Mouse (Mus musculus) brain, embryonic 14.5 days (tissue): Measurements from ENCODE around the gene Rnf26.

Experiments used
- CTCF ChIP-seq: fragments of 200-500 bp; IDR thresholded peaks from 2 replicates; pipeline ENCODE4 v1.5.1; 2012; ENCODE audit warnings: inconsistent platforms, mild to moderate bottlenecking, moderate library complexity, borderline replicate concordance; ENCODE audit not compliant: insufficient read depth, insufficient read length; ENCODE audit errors: extremely low read depth
- POLR2A ChIP-seq: fragments of 200-500 bp; IDR thresholded peaks from 2 replicates; pipeline ENCODE4 v1.6.1; 2012; ENCODE audit warnings: mild to moderate bottlenecking, inconsistent platforms, borderline replicate concordance; ENCODE audit not compliant: poor library complexity, insufficient read depth, insufficient read length, severe bottlenecking; ENCODE audit errors: extremely low read depth

DNA sequence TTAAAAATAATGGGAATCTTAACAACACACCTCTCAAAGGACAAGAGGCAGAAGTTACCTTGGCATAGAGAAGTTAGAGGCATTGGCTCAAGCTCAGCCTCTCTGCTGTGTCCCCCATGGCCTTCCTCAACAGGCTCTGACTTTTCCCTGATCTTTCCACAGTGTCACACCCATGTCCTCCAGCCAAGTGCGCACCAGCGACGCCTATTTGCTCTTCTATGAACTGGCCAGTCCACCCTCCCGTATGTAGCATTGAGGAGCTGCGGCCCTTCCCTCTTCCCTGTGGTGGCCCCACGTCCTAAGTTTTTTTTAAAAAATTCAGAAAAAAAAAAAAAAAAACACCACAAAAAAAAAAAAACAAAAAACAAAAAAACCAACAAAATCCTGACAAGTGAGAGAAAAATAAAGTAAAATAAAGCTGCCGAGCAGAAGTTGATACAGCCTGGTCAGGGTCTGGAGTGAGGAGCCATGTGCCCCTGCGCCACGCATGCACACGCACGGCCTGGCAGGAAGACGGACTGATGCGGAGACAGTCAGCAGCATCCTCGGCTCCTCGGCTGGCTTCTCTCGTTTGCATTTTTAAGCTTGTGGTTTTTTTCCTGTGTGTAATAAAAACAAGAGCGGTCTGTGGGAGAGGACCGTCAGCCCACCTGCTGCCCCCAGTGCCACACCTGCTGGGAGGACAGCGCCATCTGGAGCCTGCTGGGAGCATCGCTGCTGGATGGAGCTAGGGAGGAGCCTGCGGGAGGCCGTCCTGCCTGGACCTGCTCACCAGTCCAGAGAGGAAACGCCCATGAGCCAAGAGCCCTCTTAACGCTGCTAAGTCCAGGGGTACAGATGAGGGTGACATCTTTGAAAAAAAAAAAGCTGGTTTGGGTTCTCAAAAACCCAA lies 19.5 kb downstream of the Rnf26 start:
- TF ChIP-seq CTCF (peak; percentile 91), POLR2A (no peak)
